Mouse (Mus musculus): ENCODE data around the gene Akt3. TPM values are rescaled to one million over a fixed set of nuclear protein-coding genes. Genes with fewer than 3 reads are reported as not detected.

Akt3 gene
- polyA plus RNA-seq (2012; rRNA removed): 0.91 and 1.0 TPM in 2 replicates

- Histone ChIP-seq H3K36me3 (ENCODE audit: control insufficient read depth, insufficient read depth, low read length) (no peaks in the 10 kb centered on the region), H3K4me3 (ENCODE audit: low read depth, low read length) (peak within 1 kb of the TSS; percentile 77), H3K27me3 (ENCODE audit: control insufficient read depth, insufficient read depth, low read length) (peaks cover 25% of the 10 kb centered on the region), H3K4me1 (ENCODE audit: control insufficient read depth, insufficient read depth, insufficient read length, low read length) (peaks cover 8% of the 10 kb centered on the region), H3K27ac (ENCODE audit: insufficient read depth, low read depth, low read length) (peak within 1 kb of the TSS; percentile 79)
- WGBS: 7% methylated on average over 14 of the region's 32 CpGs
- TF ChIP-seq CTCF (IDR thresholded peaks at IDR 0.05; ENCODE audit: extremely low read depth, insufficient read length, insufficient replicate concordance, low read depth, low read length) (no peak), POLR2A (IDR thresholded peaks at IDR 0.05; ENCODE audit: low read depth, low read length) (no peak)
Measured at GRCm38 (mm10) chr1:177258034-177258342, at the start of gene Akt3. Akt3 (minus strand) TSS chr1:177258203.

GRCm38 (mm10) chr1:177307549-177307948 lies 49.5 kb upstream of the Akt3 start:
- TF ChIP-seq CTCF (IDR thresholded peaks at IDR 0.05; ENCODE audit: extremely low read depth, insufficient read length, insufficient replicate concordance, low read depth, low read length) (no peak), POLR2A (IDR thresholded peaks at IDR 0.05; ENCODE audit: low read depth, low read length) (no peak)
- no peaks in the 10 kb centered on the region for H3K36me3 ChIP-seq (ENCODE audit: control insufficient read depth, insufficient read depth, low read length)
- no peaks in the 10 kb centered on the region for H3K27me3 ChIP-seq (ENCODE audit: control insufficient read depth, insufficient read depth, low read length)
- no peaks in the 10 kb centered on the region for H3K4me1 ChIP-seq (ENCODE audit: control insufficient read depth, insufficient read depth, insufficient read length, low read length)
- H3K4me3 ChIP-seq (ENCODE audit: low read depth, low read length): no peak overlapping the region
- WGBS: 88% methylated on average over 11 of the region's 11 CpGs
- H3K27ac ChIP-seq (ENCODE audit: insufficient read depth, low read depth, low read length): no peak overlapping the region

- H3K27ac ChIP-seq (ENCODE audit: insufficient read depth, low read depth, low read length): no peak overlapping the region
- no peaks in the 10 kb centered on the region for H3K4me1 ChIP-seq (ENCODE audit: control insufficient read depth, insufficient read depth, insufficient read length, low read length)
- no peak overlapping the region for H3K4me3 ChIP-seq (ENCODE audit: low read depth, low read length)
- TF ChIP-seq POLR2A (IDR thresholded peaks at IDR 0.05; ENCODE audit: low read depth, low read length): no peak
- TF ChIP-seq CTCF (IDR thresholded peaks at IDR 0.05; ENCODE audit: extremely low read depth, insufficient read length, insufficient replicate concordance, low read depth, low read length): no peak
- H3K27me3 ChIP-seq (ENCODE audit: control insufficient read depth, insufficient read depth, low read length): no peaks in the 10 kb centered on the region; the same call in 1 of the 2 replicates
- WGBS: 90% methylated on average over 1 of the region's 1 CpGs
- H3K36me3 ChIP-seq (ENCODE audit: control insufficient read depth, insufficient read depth, low read length): no peaks in the 10 kb centered on the region
Measured at GRCm38 (mm10) chr1:177298231-177298630, 40.2 kb upstream of the Akt3 start.

- no peaks in the 10 kb centered on the region for H3K36me3 ChIP-seq (ENCODE audit: control insufficient read depth, insufficient read depth, low read length)
- H3K27me3 ChIP-seq (ENCODE audit: control insufficient read depth, insufficient read depth, low read length): no peaks in the 10 kb centered on the region
- WGBS: 58% methylated on average over 3 of the region's 3 CpGs
- no peak overlapping the region for H3K4me3 ChIP-seq (ENCODE audit: low read depth, low read length)
- no peak overlapping the region for H3K27ac ChIP-seq (ENCODE audit: insufficient read depth, low read depth, low read length)
- no peaks in the 10 kb centered on the region for H3K4me1 ChIP-seq (ENCODE audit: control insufficient read depth, insufficient read depth, insufficient read length, low read length)
- no peak for TF ChIP-seq CTCF (IDR thresholded peaks at IDR 0.05; ENCODE audit: extremely low read depth, insufficient read length, insufficient replicate concordance, low read depth, low read length)
- no peak for TF ChIP-seq POLR2A (IDR thresholded peaks at IDR 0.05; ENCODE audit: low read depth, low read length)
Measured at GRCm38 (mm10) chr1:177286764-177287163, 28.8 kb upstream of the Akt3 start.

- TF ChIP-seq CTCF (IDR thresholded peaks at IDR 0.05; ENCODE audit: extremely low read depth, insufficient read length, insufficient replicate concordance, low read depth, low read length) (no peak), POLR2A (IDR thresholded peaks at IDR 0.05; ENCODE audit: low read depth, low read length) (no peak)
- Histone ChIP-seq H3K4me1 (ENCODE audit: control insufficient read depth, insufficient read depth, insufficient read length, low read length) (no peaks in the 10 kb centered on the region), H3K27ac (ENCODE audit: insufficient read depth, low read depth, low read length) (no peak overlapping the region), H3K36me3 (ENCODE audit: control insufficient read depth, insufficient read depth, low read length) (no peaks in the 10 kb centered on the region), H3K27me3 (ENCODE audit: control insufficient read depth, insufficient read depth, low read length) (no peaks in the 10 kb centered on the region), H3K4me3 (ENCODE audit: low read depth, low read length) (no peak overlapping the region)
Measured at GRCm38 (mm10) chr1:177281925-177282324, 23.9 kb upstream of the Akt3 start.

- H3K27me3 ChIP-seq (ENCODE audit: control insufficient read depth, insufficient read depth, low read length): no peaks in the 10 kb centered on the region
- WGBS: 84% methylated on average over 5 of the region's 5 CpGs
- no peak overlapping the region for H3K27ac ChIP-seq (ENCODE audit: insufficient read depth, low read depth, low read length)
- H3K36me3 ChIP-seq (ENCODE audit: control insufficient read depth, insufficient read depth, low read length): no peaks in the 10 kb centered on the region
- TF ChIP-seq CTCF (IDR thresholded peaks at IDR 0.05; ENCODE audit: extremely low read depth, insufficient read length, insufficient replicate concordance, low read depth, low read length) (no peak), POLR2A (IDR thresholded peaks at IDR 0.05; ENCODE audit: low read depth, low read length) (no peak)
- no peaks in the 10 kb centered on the region for H3K4me1 ChIP-seq (ENCODE audit: control insufficient read depth, insufficient read depth, insufficient read length, low read length)
- H3K4me3 ChIP-seq (ENCODE audit: low read depth, low read length): no peak overlapping the region
Measured at GRCm38 (mm10) chr1:177277361-177277760, 19.4 kb upstream of the Akt3 start.

GRCm38 (mm10) chr1:177267645-177268044 lies 9.6 kb upstream of the Akt3 start:
- no peaks in the 10 kb centered on the region for H3K27me3 ChIP-seq (ENCODE audit: control insufficient read depth, insufficient read depth, low read length)
- no peaks in the 10 kb centered on the region for H3K36me3 ChIP-seq (ENCODE audit: control insufficient read depth, insufficient read depth, low read length)
- 67% methylated on average over 1 of the region's 1 CpGs for WGBS
- H3K4me1 ChIP-seq (ENCODE audit: control insufficient read depth, insufficient read depth, insufficient read length, low read length): no peaks in the 10 kb centered on the region
- no peak overlapping the region for H3K27ac ChIP-seq (ENCODE audit: insufficient read depth, low read depth, low read length)
- H3K4me3 ChIP-seq (ENCODE audit: low read depth, low read length): no peak overlapping the region
- no peak for TF ChIP-seq CTCF (IDR thresholded peaks at IDR 0.05; ENCODE audit: extremely low read depth, insufficient read length, insufficient replicate concordance, low read depth, low read length)
- TF ChIP-seq POLR2A (IDR thresholded peaks at IDR 0.05; ENCODE audit: low read depth, low read length): no peak

- Histone ChIP-seq H3K4me1 (ENCODE audit: control insufficient read depth, insufficient read depth, insufficient read length, low read length) (peaks cover 8% of the 10 kb centered on the region), H3K36me3 (ENCODE audit: control insufficient read depth, insufficient read depth, low read length) (no peaks in the 10 kb centered on the region), H3K27me3 (ENCODE audit: control insufficient read depth, insufficient read depth, low read length) (peaks cover 13% of the 10 kb centered on the region), H3K27ac (ENCODE audit: insufficient read depth, low read depth, low read length) (no peak overlapping the region), H3K4me3 (ENCODE audit: low read depth, low read length) (no peak overlapping the region)
- WGBS: 16% methylated on average over 2 of the region's 2 CpGs
- TF ChIP-seq CTCF (IDR thresholded peaks at IDR 0.05; ENCODE audit: extremely low read depth, insufficient read length, insufficient replicate concordance, low read depth, low read length) (no peak), POLR2A (IDR thresholded peaks at IDR 0.05; ENCODE audit: low read depth, low read length) (no peak)
Measured at GRCm38 (mm10) chr1:177262926-177263325, 4.9 kb upstream of the Akt3 start.
